Mouse (Mus musculus) ovary, postnatal 14 days (tissue): ENCODE measurements around the gene Cd3eap.

ENCODE experiments used
- DNase-seq: peaks from one replicate; pipeline ENCODE4 v3.0.0; 2022; ENCODE audit warnings: low spot score

Cd3eap gene

DNA sequence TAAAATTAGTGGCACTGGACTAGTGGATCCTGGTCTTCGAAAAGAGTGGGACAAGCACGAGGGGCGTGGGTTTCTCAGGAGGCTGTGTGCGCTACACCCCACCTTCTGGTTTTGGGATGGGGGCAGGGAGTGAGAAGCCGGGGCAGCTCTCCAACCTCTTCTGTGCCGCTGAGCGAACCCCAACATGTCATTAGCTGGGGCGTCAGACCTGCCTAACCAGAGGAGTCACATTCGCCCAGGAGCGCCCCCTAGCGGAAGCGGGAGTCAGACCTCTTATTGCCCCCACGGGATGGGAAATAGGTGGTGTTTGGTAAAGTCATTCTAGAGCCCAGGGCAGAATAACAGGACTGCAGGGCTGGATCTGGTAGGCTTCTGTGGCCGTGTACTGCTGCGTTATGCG lies 2.4 kb upstream of the Cd3eap start:
- peak; percentile 55 for DNase-seq

DNA sequence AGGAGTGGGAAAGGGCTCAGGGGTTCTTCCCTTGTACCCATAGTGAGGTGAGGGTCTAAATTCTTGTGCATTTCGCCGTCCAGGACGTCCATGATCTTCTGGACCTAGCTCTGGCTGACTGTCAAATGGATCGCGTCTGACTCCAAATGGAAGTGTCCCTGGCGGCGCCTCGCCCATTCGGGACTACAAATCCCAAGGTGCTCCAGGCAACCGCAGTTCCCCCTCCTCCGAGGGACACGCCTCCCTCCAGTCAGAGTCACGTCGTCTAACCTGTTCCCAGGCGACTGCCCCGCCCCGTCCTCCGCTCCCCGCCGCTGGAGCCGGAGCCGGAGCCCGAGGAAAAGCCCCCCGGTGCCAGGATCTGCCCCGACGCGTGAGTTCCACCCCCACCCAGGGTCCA lies 1.7 kb upstream of the Cd3eap start:
- DNase-seq: peak; percentile 74

DNA sequence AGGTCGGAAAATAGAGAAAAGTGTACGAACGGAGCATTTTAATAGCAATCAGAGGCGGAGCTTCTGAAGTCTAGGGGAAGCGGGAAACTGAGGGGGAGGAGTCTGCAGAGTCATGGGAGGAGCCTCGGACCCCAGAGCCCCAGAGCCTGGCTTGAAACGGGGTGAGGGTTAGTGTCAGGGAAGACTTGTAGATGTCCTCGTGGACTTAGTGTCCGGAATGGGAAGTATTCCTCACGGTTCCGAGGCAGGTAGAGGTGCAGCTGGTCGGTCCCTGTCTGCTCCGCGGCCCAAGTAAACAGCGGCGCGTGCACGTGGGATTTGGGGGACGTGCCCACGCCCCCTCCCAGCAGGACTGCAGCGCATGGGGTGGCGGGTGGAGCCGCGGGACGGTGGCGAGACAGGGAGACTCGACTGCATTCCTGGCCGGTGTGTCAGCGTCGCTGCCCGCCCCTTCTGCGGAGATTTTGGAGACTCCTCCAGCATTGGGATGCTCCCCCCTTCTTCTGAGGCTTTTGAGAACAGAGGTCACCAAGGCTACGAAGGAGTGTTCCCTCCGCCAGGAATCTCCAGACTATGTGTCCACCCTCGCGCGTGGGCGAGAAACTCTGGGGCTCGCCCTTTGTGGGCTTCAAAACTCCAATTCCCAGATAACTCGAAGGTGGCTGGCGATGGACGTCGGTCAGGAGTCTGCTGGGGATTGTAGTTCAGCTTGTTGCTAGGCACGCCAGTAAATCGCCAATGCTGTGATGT lies 784 bp upstream of the Cd3eap start:
- DNase-seq: peak; percentile 59

DNA sequence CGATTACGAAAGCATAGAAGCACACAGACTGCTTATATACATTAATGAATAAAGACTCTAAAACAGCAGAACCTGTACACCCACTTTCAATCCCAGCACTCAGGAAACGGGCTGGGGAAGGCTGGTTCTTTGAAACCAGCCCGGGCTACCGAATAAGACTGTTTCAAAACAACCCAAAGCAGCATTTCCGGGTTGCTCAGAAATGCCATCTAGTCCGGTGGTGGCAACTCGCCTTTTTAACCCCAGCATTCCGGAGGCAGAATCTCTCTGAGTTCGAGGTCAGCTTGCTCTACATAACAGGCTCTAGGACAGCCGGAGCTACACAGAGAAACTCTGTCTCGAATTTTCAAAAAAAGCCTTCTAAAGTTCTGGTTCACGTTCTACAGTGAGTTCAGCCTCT lies 649 bp downstream of the Cd3eap start:
- DNase-seq: no peak

DNA sequence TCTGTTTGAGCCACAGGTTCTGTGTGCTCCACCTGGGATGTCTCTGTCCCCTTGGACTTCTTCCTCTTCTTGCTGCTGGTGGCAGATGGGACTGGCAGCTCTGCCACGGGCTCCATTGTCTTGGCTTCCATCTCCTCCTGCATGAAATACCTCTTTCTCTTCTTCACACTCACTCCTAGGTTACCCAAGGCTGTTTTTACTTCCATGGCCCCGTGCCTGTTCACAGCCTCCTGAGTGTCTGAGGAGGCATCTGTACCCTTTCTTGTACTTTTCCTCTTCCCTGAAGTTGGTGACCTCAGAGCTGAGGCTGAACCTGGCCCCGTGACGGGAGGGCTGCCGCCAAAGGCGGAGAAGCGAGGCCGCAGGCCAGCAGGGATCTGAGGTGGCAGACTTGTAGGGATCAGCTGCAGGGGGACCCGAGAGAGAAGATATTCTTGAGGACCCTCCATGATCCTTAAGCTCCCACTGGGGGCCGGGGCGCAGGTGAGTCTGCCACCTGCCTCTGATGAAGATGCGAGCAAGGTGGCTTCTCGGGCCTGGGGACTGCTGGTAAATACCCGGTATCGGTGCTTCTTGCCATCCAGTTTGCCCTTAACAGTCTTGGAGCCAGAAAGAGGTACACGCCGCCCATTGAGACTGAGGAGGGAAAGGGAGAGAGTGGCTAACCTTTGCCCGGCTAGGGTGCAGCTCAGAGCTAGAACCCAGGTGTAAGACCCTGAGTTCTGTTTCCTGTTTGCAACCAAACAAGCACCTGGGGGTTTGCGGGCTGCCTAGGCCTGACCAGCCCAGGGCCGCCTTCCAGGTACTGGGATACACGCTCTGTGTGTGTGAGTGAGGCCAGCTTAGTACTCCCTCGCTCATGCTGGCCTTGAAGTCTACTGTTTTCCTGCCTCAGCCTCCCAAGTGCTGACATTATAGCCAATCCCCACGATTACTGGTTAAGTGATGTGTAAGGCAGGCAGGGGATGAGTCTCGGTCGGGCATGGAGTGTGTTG lies 1.6 kb downstream of the Cd3eap start:
- DNase-seq: no peak

DNA sequence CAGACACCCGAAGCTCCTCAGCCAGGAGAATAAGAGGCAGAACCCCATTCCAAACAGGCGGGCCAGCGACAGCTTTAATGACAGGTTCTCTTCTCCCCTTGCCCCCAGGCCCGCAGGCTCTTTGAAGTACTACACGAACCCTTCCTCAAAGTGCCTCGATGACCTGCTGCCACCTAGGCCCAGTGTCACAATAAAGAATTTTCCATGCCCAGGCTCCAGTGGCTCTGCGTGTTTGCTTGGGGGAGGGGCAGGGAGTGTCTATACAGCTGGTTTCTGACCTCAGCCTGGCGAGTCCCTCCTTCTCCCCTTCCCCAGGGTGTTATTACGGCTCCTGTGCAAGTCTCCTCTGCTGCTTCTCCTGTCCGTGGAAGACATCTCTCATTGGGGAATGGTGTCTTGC lies 3.0 kb downstream of the Cd3eap start:
- DNase-seq: no peak

DNA sequence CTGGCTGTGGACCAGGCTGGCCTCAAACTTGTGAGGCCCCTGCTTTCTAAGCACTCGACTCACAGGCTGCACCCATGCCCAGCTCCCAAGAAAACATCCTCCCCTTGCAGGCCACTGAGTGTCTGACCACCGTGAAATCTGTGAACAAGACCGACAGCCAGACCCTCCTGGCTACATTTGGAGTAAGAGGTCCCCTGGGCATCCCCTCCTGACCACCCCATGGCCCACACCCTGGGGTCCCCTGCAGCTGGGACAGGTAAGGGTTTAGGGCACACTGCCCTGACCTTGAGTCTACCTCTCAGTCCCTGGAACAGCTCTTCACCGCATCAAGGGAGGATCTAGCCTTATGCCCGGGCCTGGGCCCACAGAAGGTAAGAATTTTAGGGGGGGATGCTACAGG lies 4.3 kb downstream of the Cd3eap start:
- DNase-seq: no peak

DNA sequence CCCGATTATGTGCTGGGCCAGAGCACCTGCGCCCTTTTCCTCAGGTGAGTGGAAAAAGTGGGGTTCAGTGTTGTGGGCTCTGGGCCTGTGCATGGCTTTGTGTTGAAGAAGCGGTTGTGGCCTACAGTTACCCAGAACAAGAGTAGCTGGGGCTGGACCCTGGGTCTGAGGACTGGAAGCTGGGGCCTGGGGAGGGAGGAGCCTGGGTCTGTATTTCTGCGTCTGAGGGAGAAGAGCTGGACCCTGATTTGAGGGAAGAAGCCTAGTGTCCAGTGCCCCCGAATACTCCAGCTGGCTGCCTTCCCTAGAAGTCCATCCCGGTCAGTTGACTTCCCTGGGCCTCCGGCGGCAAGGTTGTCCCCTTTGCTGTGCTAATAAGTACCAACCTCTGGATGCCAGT lies 9.1 kb downstream of the Cd3eap start:
- no peak for DNase-seq

DNA sequence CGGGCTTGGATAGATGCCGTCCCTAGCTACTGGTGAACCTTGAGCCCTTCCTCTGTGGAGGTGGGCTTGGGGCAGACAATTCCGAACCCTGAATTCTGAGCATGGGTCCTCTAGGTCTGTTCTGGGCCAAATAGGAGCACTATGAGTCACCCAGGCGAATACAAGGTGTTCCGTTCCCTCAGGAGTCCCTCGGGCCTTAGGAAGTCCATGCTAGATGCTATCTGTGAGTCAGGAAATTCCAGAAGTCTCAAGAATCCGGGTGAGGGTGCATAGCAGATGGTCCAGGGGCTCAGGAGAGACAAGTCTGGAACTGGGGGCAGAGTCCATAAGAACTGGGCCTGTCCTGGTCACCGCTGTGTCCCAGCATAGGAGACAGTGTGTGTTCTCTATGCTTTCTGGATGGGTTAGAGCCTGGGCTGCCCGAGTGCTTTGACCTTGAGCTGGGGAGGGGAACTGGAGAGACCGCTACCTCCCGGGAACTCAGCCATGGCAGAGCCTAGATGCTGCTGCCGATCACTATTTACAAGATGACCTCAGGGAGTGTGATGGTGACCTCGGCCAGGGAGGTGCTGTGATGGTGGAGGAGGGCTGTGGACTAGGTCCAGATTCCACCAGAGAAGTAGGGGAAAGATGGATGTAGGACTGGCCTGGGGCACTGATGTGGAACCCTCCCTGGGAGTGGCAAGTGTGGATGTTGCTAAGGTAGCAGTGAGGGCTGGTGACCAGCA lies 9.9 kb downstream of the Cd3eap start:
- no peak for DNase-seq

DNA sequence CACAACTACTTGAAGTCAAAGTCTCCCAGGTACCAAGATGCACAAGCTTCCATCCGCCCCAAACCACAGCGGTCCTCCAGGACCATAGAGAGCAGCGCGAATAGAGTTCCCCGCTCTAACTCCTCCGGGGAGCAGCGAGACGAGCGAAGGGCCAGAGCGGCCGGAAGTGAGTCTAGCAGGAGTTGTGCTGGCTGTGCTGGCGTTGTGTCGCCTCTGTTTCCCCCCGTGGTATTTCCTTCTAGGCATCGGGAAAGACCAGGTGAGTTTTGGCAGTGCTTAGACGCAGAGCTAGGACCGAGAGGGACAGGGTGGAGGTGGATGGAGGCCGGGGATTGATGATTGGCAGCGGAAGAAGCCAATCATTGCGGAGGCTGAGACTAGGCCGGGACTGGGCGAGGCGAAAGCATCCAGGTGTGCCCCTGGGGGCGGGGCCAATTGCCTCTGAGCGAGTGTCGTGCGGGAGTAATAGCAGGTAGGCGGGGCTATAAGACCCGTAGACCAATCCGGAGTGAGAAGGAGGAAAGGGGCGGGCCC lies 14.3 kb downstream of the Cd3eap start:
- DNase-seq: peak; percentile 88

DNA sequence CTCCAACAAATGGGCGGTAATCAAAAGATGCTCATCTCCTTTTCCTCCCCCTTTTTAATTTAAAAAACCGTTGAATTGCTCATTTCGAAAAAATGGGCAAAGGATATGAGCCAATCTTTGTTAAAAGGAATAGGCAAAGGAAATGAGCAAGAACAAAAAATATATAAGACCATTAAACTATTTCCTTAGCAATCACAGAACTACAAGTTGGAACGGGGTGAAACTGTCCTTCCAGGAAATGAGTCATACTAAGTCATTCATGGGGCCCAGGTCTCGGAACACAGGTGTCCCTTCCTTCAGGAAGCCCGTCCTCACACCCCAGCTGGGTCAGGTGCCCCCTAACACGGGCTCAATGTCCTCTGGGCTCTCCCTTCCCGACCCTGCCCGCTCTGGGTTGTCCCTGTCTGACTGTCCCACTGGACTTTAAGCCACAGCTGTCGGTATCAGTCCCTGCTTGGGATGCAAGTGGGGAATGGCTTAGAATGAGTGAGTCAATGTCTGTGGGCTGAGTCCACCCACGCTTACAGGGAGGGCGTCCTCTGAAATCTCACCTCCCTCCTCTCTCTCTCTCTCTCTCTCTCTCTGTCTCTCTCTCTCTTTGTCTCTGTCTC lies 14.9 kb downstream of the Cd3eap start, which contains the start of gene Ercc1:
Ercc1 (plus strand) TSS at position 542 of the 611 bp plus-strand sequence.
- no peak for DNase-seq

DNA sequence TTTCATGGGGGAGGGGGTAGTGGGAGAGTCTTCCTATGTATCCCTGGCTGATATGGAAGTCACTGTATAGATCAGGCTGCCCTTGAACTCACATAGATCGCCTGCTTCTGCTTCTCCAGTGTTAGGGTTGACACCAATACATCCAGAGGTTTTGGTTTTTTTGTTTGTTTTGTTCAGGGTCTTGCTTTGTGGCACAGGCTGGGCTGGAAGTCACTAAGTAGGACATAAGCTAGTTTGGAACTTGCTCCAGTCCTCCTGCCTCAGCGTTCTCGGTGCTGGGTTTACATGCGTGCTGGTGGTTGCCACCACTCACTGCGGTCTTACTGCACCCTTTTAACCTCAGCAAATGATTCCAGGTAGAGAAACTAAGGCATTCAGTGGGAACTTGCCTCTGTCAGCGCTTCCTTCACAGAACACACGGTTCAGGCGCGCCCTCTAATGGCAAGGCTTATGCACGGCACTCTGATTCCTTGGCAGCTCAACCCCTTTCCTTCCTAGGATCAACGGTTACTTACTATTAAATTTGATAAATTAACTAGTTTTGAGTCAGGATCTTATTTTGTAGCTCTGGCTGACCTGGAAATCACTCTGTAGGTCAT lies 16.0 kb downstream of the Cd3eap start:
- DNase-seq: peak; percentile 65

DNA sequence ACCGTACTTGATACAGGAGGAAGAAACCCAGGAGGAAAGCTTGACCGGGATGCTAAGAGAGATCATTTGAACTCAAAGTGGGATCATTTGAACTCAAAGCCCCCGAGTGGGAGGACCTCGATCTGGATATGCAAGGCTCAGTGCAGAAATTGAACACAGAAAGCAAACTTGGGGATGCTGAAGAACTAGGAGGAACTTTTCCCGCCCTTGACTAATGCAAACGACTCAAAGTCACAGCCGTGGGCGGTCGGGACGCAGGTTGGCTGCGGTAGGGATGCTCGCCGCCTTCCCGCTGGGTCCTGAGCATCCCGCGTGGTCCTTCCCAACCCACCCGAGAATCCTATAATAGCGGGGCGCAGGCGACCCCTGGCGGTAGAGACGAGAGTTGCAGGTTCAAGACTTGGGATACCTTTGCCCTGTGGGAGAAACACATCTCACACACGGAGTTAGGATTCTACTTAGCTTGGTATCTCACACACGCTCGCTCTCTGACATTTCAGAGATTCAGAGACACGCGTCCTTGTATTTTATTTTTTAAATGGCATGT lies 16.7 kb downstream of the Cd3eap start:
- peak; percentile 90 for DNase-seq

DNA sequence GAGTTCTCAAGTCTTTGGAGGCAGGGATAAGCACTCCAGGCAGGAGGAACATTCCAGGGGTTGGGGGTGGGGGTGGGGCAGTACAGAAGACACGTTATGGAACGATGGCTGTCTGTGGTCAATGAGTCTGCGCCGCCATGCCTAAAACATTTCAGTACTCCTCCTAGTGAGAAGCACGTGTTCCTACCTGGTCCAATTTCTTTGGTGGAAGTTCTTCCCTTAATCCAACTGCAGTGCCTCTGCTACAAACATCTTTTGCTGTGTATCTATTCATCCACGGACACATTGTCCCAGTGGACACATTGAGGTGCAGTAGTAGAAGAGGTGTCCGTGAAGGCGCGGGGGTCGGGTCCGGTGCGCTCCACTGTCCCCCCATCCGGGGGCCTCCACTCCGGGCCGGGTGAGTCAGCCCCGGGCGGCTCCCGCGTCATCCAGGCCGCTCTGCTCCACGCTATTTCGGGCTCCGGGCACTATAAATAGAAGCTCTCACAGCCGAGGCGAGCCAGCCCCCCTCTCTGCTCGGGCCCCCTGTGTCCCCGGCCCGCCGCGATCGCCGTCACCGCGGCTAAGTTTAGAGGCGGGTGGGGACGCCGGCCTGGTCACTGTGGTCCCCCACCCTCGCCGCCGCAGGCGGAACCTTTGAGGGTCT lies 17.4 kb downstream of the Cd3eap start:
- DNase-seq: no peak

DNA sequence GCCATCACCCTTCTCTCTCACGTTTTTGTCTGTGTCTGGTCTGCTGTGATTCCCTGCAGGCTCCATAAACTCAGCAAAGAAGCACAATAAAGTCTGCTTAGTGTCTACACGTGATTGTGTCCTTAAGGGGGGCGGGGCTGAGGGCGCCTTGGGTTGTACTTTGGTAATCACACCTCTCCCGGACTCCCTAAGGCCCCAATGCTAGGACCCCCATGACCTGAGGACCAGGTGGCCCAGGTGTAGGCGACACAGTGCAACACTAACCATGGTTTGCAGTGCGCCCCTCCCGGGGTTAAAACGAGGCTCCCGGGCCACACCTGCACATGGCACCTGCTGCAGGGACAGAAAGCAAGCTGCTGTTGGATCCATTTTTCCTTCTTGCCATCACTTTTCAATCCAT lies 18.0 kb downstream of the Cd3eap start:
- no peak for DNase-seq

DNA sequence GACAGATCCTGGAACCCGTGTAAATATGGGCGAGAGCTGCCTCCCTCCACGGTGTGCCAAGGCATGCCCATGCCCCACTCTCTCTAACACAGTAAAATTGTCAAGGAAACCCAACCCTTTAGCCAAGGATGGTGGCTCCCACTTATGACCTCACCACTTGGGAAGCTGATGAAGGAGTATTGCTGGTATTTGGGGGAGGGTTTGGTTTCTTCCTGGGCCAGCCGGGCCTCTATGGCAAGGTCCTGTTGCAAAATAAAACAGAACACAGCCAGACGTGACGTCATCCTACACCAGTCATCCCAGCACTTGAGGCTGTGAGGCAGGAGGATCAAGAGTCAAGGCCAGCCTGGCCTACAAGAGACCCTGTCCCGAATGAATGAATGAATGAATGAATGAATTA lies 20.7 kb downstream of the Cd3eap start:
- no peak for DNase-seq

DNA sequence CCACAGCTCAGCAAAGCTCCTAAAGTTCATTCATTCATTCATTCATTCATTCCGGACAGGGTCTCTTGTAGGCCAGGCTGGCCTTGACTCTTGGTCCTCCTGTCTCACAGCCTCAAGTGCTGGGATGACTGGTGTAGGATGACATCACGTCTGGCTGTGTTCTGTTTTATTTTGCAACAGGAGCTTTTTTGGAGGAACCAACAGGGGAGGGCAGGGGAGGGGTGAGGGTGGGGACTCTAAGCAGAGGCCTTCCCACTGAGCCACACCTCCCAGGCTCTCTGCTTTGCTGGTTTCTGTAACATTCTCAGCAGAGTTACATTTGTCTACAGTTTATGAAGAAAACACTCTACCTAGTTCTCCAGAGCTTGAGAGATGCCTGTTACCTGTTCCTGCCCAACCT lies 21.2 kb downstream of the Cd3eap start:
- DNase-seq: no peak

DNA sequence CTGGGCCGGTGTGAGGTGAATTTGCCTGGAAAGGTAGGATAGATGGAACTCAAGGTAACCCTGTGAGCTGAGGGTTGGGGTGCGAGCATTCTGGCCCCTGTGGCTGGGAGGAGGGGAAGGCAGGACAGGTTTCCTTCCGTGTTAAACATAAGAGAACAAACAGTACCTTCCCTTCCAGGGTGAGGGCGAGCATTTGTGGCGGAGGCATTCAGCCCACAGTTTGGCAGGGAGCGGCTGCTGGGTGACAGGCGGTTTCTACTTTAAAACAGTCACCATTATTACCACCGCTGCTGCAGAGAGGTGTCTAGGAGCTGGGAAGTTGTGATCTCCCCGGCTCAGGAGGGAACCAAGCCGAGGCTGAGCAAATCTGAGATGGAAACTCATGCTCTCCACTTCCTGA lies 22.2 kb downstream of the Cd3eap start:
- DNase-seq: no peak

DNA sequence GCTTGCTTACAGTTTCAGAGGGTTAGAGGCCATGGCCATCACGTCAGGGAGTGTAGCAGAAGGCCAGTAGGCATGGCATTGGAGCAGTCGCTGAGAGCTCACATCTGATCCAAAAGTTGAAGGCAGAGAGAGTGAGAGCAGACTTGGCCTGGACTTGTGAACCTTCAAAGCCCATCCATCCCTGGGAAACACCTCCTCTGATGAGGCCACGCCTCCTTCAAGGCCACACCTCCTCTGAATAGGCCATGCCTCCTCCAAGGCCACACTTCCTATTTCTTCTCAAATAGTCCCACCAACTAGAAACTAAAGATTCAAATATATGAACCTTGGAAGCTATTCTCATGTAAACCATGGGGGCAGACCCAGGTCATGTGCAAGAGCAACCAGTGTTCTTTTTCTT lies 23.7 kb downstream of the Cd3eap start:
- DNase-seq: no peak

DNA sequence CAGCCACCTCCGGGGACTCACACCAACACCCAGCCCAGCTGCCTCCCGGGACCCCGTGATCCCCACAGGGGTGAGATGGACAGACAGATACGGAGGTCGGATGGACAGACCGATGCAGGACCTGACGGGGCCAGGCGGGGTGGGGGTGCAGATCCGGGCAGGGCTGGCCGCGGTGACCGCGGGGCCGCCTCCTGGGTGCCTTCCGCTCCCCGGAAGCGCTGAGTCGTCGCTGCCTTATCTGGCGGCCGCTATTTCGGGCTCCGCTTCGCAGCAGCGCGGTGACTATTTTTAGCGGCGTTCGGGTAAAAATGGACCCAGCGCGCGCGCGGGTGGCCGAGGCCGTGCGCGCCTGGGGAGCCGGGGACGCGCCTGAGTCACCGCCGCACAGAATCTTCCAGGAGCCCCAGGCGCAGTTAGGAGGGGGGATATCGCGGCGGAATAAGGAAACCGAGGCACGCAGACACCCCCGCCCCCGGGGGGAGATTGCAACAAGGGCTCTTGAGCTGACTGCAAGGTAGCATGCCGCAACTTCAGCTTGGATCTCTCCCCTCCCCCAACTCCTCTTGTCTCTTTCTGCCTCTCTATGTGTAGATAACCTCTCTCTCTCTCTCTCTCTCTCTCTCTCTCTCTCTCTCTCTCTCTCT lies 26.5 kb downstream of the Cd3eap start:
- DNase-seq: no peak
